ENCODE assay signal across 8 mouse cellular contexts in genomic region chr6:108709471-108710231, GRCm38 (mm10). TPM values are rescaled to one million over a fixed set of nuclear protein-coding genes. Genes with fewer than 3 reads are reported as not detected.
DNase-seq lines count a peak whose midpoint lies in the region; ATAC-seq and TF ChIP-seq lines count a peak whose summit lies in the region.

No protein-coding gene starts in this region.

- peak; percentile 86 for ATAC-seq in embryonic facial prominence, embryonic 15.5 days (ENCODE audit: insufficient number of reproducible peaks, low FRiP score, low TSS enrichment, low read depth)
- peak; percentile 88 for ATAC-seq in limb, embryonic 12.5 days (ENCODE audit: insufficient number of reproducible peaks, insufficient read depth, low FRiP score, low TSS enrichment, low read depth)
- ATAC-seq in midbrain, embryonic 14.5 days (ENCODE audit: low FRiP score, low TSS enrichment): peak; percentile 90

- peak; percentile 78 for TF ChIP-seq CTCF in spleen, adult 2 months (IDR thresholded peaks at IDR 0.05; ENCODE audit: extremely low read depth, insufficient read depth, insufficient read length, insufficient replicate concordance)

- no peak overlapping the region for H3K27ac ChIP-seq in embryonic facial prominence, embryonic 15.5 days (replicated peaks)
- H3K27ac ChIP-seq in heart, embryonic 10.5 days: peak overlapping the region; percentile 68
- H3K27ac ChIP-seq in limb, embryonic 12.5 days: no peak overlapping the region
- H3K27ac ChIP-seq in midbrain, embryonic 14.5 days (replicated peaks; ENCODE audit: low read depth, low read length): peak overlapping the region; percentile 60
- no peak overlapping the region for H3K27ac ChIP-seq in spleen, adult 2 months (ENCODE audit: insufficient read depth, low read length)

- TF ChIP-seq POLR2A in spleen, adult 2 months (IDR thresholded peaks at IDR 0.05; ENCODE audit: low read depth, low read length): no peak

- H3K9me3 ChIP-seq in embryonic facial prominence, embryonic 15.5 days (replicated peaks): no peaks in the 10 kb centered on the region
- H3K9me3 ChIP-seq in heart, embryonic 10.5 days: no peaks in the 10 kb centered on the region
- no peaks in the 10 kb centered on the region for H3K9me3 ChIP-seq in limb, embryonic 12.5 days
- no peaks in the 10 kb centered on the region for H3K9me3 ChIP-seq in midbrain, embryonic 14.5 days (ENCODE audit: control insufficient read depth, low read length)

- no peaks in the 10 kb centered on the region for H3K36me3 ChIP-seq in embryonic facial prominence, embryonic 15.5 days
- no peaks in the 10 kb centered on the region for H3K36me3 ChIP-seq in heart, embryonic 10.5 days
- no peaks in the 10 kb centered on the region for H3K36me3 ChIP-seq in limb, embryonic 12.5 days
- H3K36me3 ChIP-seq in midbrain, embryonic 14.5 days (ENCODE audit: control insufficient read depth, insufficient read depth, low read length): no peaks in the 10 kb centered on the region
- no peaks in the 10 kb centered on the region for H3K36me3 ChIP-seq in spleen, adult 2 months (ENCODE audit: control insufficient read depth, insufficient read depth, low read length)

- H3K4me2 ChIP-seq in embryonic facial prominence, embryonic 15.5 days (replicated peaks): peak overlapping the region; percentile 65
- peak overlapping the region; percentile 80 for H3K4me2 ChIP-seq in limb, embryonic 12.5 days
- H3K4me2 ChIP-seq in midbrain, embryonic 14.5 days (ENCODE audit: low read length): peak overlapping the region; percentile 95

- peaks cover 4% of the 10 kb centered on the region; the same call in 1 of the 2 replicates for H3K27me3 ChIP-seq in embryonic facial prominence, embryonic 15.5 days
- 0 out of 2 replicates have a peak, but pooled peaks cover 3% of the 10 kb centered on the region for H3K27me3 ChIP-seq in heart, embryonic 10.5 days (ENCODE audit: insufficient read depth, poor library complexity, severe bottlenecking)
- peaks cover 25% of the 10 kb centered on the region for H3K27me3 ChIP-seq in limb, embryonic 12.5 days
- H3K27me3 ChIP-seq in midbrain, embryonic 14.5 days (ENCODE audit: control insufficient read depth, insufficient read depth, low read length): no peaks in the 10 kb centered on the region
- peaks cover 2% of the 10 kb centered on the region; the same call in 1 of the 2 replicates for H3K27me3 ChIP-seq in spleen, adult 2 months (ENCODE audit: control insufficient read depth, insufficient read depth, low read length)

- H3K4me1 ChIP-seq in embryonic facial prominence, embryonic 15.5 days: peaks cover 10% of the 10 kb centered on the region
- H3K4me1 ChIP-seq in heart, embryonic 10.5 days: peaks cover 24% of the 10 kb centered on the region
- H3K4me1 ChIP-seq in limb, embryonic 12.5 days (replicated peaks): peaks cover 11% of the 10 kb centered on the region; the same call in 1 of the 2 replicates
- H3K4me1 ChIP-seq in midbrain, embryonic 14.5 days (ENCODE audit: control insufficient read depth, insufficient read depth, low read length): no peaks in the 10 kb centered on the region
- peaks cover 14% of the 10 kb centered on the region; the same call in 1 of the 2 replicates for H3K4me1 ChIP-seq in spleen, adult 2 months (ENCODE audit: control insufficient read depth, insufficient read depth, insufficient read length)

- H3K4me3 ChIP-seq in embryonic facial prominence, embryonic 15.5 days (replicated peaks): peak overlapping the region; percentile 34
- H3K4me3 ChIP-seq in heart, embryonic 10.5 days: peak overlapping the region; percentile 58
- peak overlapping the region; percentile 38 for H3K4me3 ChIP-seq in limb, embryonic 12.5 days (replicated peaks)
- H3K4me3 ChIP-seq in midbrain, embryonic 14.5 days (replicated peaks; ENCODE audit: low read depth, low read length): peak overlapping the region; percentile 45
- H3K4me3 ChIP-seq in spleen, adult 2 months (ENCODE audit: extremely low read depth, insufficient read depth, insufficient read length): no peak overlapping the region; the same call in 1 of the 2 replicates

- no peak overlapping the region for H3K9ac ChIP-seq in embryonic facial prominence, embryonic 15.5 days
- H3K9ac ChIP-seq in limb, embryonic 12.5 days (replicated peaks): peak overlapping the region; percentile 23; the same call in 1 of the 2 replicates
- H3K9ac ChIP-seq in midbrain, embryonic 14.5 days (replicated peaks; ENCODE audit: low read length): peak overlapping the region; percentile 54

- peak; percentile 81 for DNase-seq in A20 (ENCODE audit: low read depth, low spot score)
- peak; percentile 26 to 53 for DNase-seq in adrenal gland, postnatal 4 days (ENCODE audit: low spot score in 2 of 2)
- peak; percentile 89 for DNase-seq in heart, embryonic 10.5 days (ENCODE audit: low spot score)
- DNase-seq in kidney, adult 9 months: peak; percentile 93
- DNase-seq in midbrain, embryonic 14.5 days: peak; percentile 92
- DNase-seq in spleen, adult 2 months (ENCODE audit: low read depth in 1 of 2, low spot score in 2 of 2): peak in 1 of 2 experiments; percentile 49

- WGBS in embryonic facial prominence, embryonic 15.5 days: under 1% methylated on average over 29 of the region's 29 CpGs
- WGBS in heart, embryonic 10.5 days: under 1% methylated on average over 29 of the region's 29 CpGs
- WGBS in limb, embryonic 12.5 days: under 1% methylated on average over 29 of the region's 29 CpGs
- under 1% methylated on average over 29 of the region's 29 CpGs for WGBS in midbrain, embryonic 14.5 days
- 2% methylated on average over 29 of the region's 29 CpGs for WGBS in spleen, adult 2 months

RNA-seq across cellular contexts. Expression of gene Bhlhe40, which starts 49.2 kb away (rescaled TPM):
- 10 to 100 TPM; 44.4 to 48.6 TPM for total RNA-seq in adrenal gland, postnatal 4 days (2021)
- polyA plus RNA-seq in embryonic facial prominence, embryonic 15.5 days (2015; fragmentation: Nextera tagmentation; extraction: Ambion mirVana): 23.4 and 27.4 TPM in 2 replicates
- polyA plus RNA-seq in heart, embryonic 10.5 days (2016; fragmentation: Nextera tagmentation; extraction: Ambion mirVana): 7.8 and 10.8 TPM in 2 replicates
- 2.1 and 2.2 TPM in 2 replicates for polyA plus RNA-seq in limb, embryonic 12.5 days (2016; fragmentation: Nextera tagmentation; extraction: Ambion mirVana)
- 3.8 and 4.6 TPM in 2 replicates for polyA plus RNA-seq in midbrain, embryonic 14.5 days (2014; fragmentation: Nextera tagmentation; extraction: Ambion mirVana)
- polyA plus RNA-seq in spleen, adult 2 months (2012; rRNA removed): 8.1 and 10.2 TPM in 2 replicates

Comparison
In these comparisons a context has a peak if more than half of its experiments do, and no peak if none do; other contexts are left out.
1. H3K27ac ChIP-seq: peak in heart, embryonic 10.5 days (single experiment) and midbrain, embryonic 14.5 days (single experiment); none in embryonic facial prominence, embryonic 15.5 days (single experiment), limb, embryonic 12.5 days (single experiment) and spleen, adult 2 months (single experiment).
2. Peak in every context shown above with its lines, with median percentiles within 50 percentile points of each other: ATAC-seq and H3K4me2 ChIP-seq.